Mouse (Mus musculus) forebrain, embryonic 10.5 days (tissue): ENCODE results near the gene Bcas3. TPM values are rescaled to one million over a fixed set of nuclear protein-coding genes. Genes with fewer than 3 reads are reported as not detected.

Experiments used
- DNase-seq: peaks from one replicate; pipeline ENCODE4 v3.0.0-alpha.2; 2017; ENCODE audit warnings: low spot score; ENCODE audit errors: extremely low spot score
- H3K27ac ChIP-seq: fragments of 300-500 bp; sonication (generic); 2 replicates; pipeline ENCODE4 v1.5.1; 2016; ENCODE audit warnings: mild to moderate bottlenecking
- H3K27me3 ChIP-seq: fragments of 300-500 bp; sonication (generic); 2 replicates; pipeline ENCODE4 v1.6.1; 2016; ENCODE audit warnings: mild to moderate bottlenecking; ENCODE audit not compliant: poor library complexity, severe bottlenecking
- H3K36me3 ChIP-seq: fragments of 300-500 bp; sonication (generic); replicated peaks from 2 replicates; pipeline ENCODE4 v1.6.1; 2016; ENCODE audit warnings: mild to moderate bottlenecking, moderate library complexity
- H3K4me1 ChIP-seq: fragments of 300-500 bp; sonication (generic); 2 replicates; pipeline ENCODE4 v1.6.1; 2016
- H3K4me3 ChIP-seq: fragments of 300-500 bp; sonication (generic); 2 replicates; pipeline ENCODE4 v1.5.1; 2016; ENCODE audit warnings: mild to moderate bottlenecking, moderate library complexity
- H3K9me3 ChIP-seq: fragments of 300-500 bp; sonication (generic); 2 replicates; pipeline ENCODE4 v1.6.1; 2016; ENCODE audit warnings: mild to moderate bottlenecking, moderate library complexity
- WGBS: fragments of 180-500 bp; shearing (Covaris S2); methylation state at CpG from one replicate; pipeline ENCODE4 v1.1.7; 2016; 5-methylcytosine and 5-hydroxymethylcytosine counted together
- polyA plus RNA-seq: library from polyadenylated mRNA; unstranded; fragments of >200 nt; fragmentation: Nextera tagmentation; extraction: Ambion mirVana; gene quantifications from 2 replicates; pipeline ENCODE4 v1.2.1, GENCODE M21; 2016

Gene Bcas3
- polyA plus RNA-seq, 1 experiment from 2014 or later: 19.6 TPM

GRCm38 (mm10) chr11:85525979-85526775 is 173.2 kb downstream of the Bcas3 start:
- Histone ChIP-seq H3K4me1 (peaks cover 44% of the 10 kb centered on the region), H3K4me3 (no peak overlapping the region), H3K36me3 (no peaks in the 10 kb centered on the region), H3K27me3 (peaks cover 86% of the 10 kb centered on the region), H3K9me3 (no peaks in the 10 kb centered on the region), H3K27ac (no peak overlapping the region)
- WGBS: 35% methylated on average over 11 of the region's 11 CpGs
- no peak for DNase-seq

GRCm38 (mm10) chr11:85527261-85527660 is 174.3 kb downstream of the Bcas3 start:
- Histone ChIP-seq H3K27me3 (peaks cover 77% of the 10 kb centered on the region), H3K4me3 (no peak overlapping the region), H3K27ac (no peak overlapping the region), H3K9me3 (no peaks in the 10 kb centered on the region), H3K4me1 (peaks cover 50% of the 10 kb centered on the region), H3K36me3 (no peaks in the 10 kb centered on the region)
- DNase-seq: no peak
- 14% methylated on average over 5 of the region's 5 CpGs for WGBS

DNA sequence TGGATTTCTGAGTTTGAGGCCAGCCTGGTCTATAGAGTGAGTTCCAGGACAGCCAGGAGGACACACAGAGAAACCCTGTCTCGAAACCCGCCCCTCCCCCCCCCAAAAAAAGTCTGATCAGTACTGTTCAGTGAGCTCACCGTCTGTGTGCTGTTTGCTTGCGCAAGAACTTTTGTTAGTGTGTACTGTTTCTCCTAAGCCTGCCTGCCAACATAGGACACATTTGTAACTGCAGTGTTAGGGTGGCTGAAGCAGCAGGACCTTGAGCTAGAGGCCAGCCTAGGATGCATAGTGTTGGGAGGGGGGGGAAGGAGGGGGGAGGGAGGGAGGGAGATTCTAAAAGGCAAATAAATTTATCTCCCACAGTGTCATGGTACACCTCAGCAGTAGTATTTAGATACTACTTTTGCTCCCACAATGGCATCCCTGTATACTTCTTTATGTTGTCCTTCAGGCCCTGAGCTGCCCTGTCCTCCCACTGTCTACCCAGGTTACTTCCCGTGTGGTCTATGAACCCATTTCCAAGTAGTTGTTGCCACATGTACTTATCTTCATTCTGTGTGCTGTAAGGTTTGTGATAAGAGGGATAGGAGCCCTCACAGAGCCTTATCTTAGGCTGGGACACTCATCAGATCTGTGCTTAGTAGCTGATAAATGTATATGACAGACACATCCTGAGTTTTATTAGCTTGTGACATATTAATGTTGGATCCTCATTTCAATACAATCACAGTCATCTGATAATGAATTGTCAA is 176.7 kb downstream of the Bcas3 start:
- Histone ChIP-seq H3K27ac (no peak overlapping the region), H3K9me3 (no peaks in the 10 kb centered on the region), H3K36me3 (no peaks in the 10 kb centered on the region), H3K4me1 (peaks cover 35% of the 10 kb centered on the region), H3K4me3 (no peak overlapping the region), H3K27me3 (peaks cover 54% of the 10 kb centered on the region)
- WGBS: 69% methylated on average over 5 of the region's 5 CpGs
- DNase-seq: no peak

GRCm38 (mm10) chr11:85540989-85541388 is 188.0 kb downstream of the Bcas3 start:
- H3K27me3 ChIP-seq: no peaks in the 10 kb centered on the region
- H3K9me3 ChIP-seq: no peaks in the 10 kb centered on the region
- 94% methylated on average over 4 of the region's 4 CpGs for WGBS
- no peaks in the 10 kb centered on the region for H3K4me1 ChIP-seq
- no peak for DNase-seq
- no peak overlapping the region for H3K4me3 ChIP-seq
- no peak overlapping the region for H3K27ac ChIP-seq
- H3K36me3 ChIP-seq: no peaks in the 10 kb centered on the region

- H3K4me3 ChIP-seq: no peak overlapping the region
- no peaks in the 10 kb centered on the region for H3K9me3 ChIP-seq
- no peak overlapping the region for H3K27ac ChIP-seq
- WGBS: 88% methylated on average over 4 of the region's 4 CpGs
- no peak for DNase-seq
- H3K4me1 ChIP-seq: peaks cover 5% of the 10 kb centered on the region; the same call in 1 of the 2 replicates
- no peaks in the 10 kb centered on the region for H3K27me3 ChIP-seq
- H3K36me3 ChIP-seq: no peaks in the 10 kb centered on the region
Observed at GRCm38 (mm10) chr11:85543311-85543710, 190.3 kb downstream of the Bcas3 start.

- 75% methylated on average over 5 of the region's 5 CpGs for WGBS
- Histone ChIP-seq H3K27ac (no peak overlapping the region), H3K9me3 (no peaks in the 10 kb centered on the region), H3K27me3 (no peaks in the 10 kb centered on the region), H3K4me3 (no peak overlapping the region), H3K36me3 (no peaks in the 10 kb centered on the region), H3K4me1 (peaks cover 5% of the 10 kb centered on the region; the same call in 1 of the 2 replicates)
- DNase-seq: no peak
Observed at GRCm38 (mm10) chr11:85545602-85546001, 192.6 kb downstream of the Bcas3 start.

DNA sequence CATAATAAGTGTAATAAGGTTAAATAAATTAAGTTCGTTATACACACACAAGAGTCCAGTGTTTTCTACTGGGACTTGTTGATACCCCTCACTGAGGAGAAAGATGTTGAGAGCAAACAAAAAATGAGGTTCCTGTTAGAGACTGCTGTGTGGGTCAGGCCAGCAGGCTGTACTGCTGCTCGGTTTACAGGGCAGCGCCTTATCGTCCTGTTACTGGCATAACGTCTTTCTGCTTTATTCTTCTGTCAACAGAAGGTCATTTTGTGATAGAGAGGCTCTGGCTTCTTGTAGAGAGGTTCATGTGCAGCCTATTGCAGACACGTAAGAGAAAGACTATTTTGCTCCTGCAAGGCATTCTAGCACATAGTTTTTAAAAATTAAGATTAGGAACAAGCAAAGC is 195.0 kb downstream of the Bcas3 start:
- H3K36me3 ChIP-seq: no peaks in the 10 kb centered on the region
- WGBS: 80% methylated on average over 6 of the region's 6 CpGs
- H3K27me3 ChIP-seq: no peaks in the 10 kb centered on the region
- peaks cover 5% of the 10 kb centered on the region; the same call in 1 of the 2 replicates for H3K4me1 ChIP-seq
- H3K27ac ChIP-seq: no peak overlapping the region
- H3K9me3 ChIP-seq: no peaks in the 10 kb centered on the region
- no peak for DNase-seq
- no peak overlapping the region for H3K4me3 ChIP-seq

GRCm38 (mm10) chr11:85549651-85550050 is 196.7 kb downstream of the Bcas3 start:
- no peak overlapping the region for H3K27ac ChIP-seq
- no peak overlapping the region for H3K4me3 ChIP-seq
- no peaks in the 10 kb centered on the region for H3K27me3 ChIP-seq
- no peaks in the 10 kb centered on the region for H3K9me3 ChIP-seq
- no peaks in the 10 kb centered on the region for H3K36me3 ChIP-seq
- DNase-seq: no peak
- WGBS: 82% methylated on average over 3 of the region's 3 CpGs
- peaks cover 5% of the 10 kb centered on the region; the same call in 1 of the 2 replicates for H3K4me1 ChIP-seq

GRCm38 (mm10) chr11:85555066-85555465 is 202.1 kb downstream of the Bcas3 start:
- Histone ChIP-seq H3K27ac (no peak overlapping the region), H3K4me1 (peaks cover 9% of the 10 kb centered on the region), H3K4me3 (no peak overlapping the region), H3K36me3 (no peaks in the 10 kb centered on the region), H3K9me3 (no peaks in the 10 kb centered on the region), H3K27me3 (no peaks in the 10 kb centered on the region)
- WGBS: 85% methylated on average over 1 of the region's 1 CpGs
- no peak for DNase-seq

- Histone ChIP-seq H3K4me3 (no peak overlapping the region), H3K4me1 (peaks cover 9% of the 10 kb centered on the region), H3K27ac (no peak overlapping the region), H3K27me3 (no peaks in the 10 kb centered on the region), H3K36me3 (no peaks in the 10 kb centered on the region), H3K9me3 (no peaks in the 10 kb centered on the region)
- WGBS: 76% methylated on average over 2 of the region's 2 CpGs
- no peak for DNase-seq
Observed at GRCm38 (mm10) chr11:85555721-85556120, 202.8 kb downstream of the Bcas3 start.

DNA sequence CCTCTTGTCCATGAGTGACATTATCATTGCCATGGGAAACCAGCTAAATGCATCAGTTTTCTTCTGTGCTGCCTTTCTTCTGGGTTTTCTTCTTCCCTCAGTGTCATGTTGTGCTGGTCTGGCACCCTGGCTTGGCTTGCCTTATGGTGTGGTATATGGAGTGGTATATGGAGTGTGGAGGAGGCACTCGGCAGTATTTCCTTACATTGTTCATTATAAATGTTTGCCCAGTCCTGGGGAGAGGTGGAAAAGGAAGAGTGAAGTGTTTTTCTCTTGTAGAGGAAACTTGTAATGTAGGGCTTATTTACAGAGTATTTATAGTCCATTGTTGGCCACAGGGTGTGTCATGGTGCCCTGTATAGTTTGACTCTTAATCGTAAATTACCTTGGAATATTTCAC is 212.1 kb downstream of the Bcas3 start:
- Histone ChIP-seq H3K4me1 (peaks cover 26% of the 10 kb centered on the region), H3K27me3 (peaks cover 4% of the 10 kb centered on the region; the same call in 1 of the 2 replicates), H3K36me3 (no peaks in the 10 kb centered on the region), H3K27ac (no peak overlapping the region), H3K4me3 (no peak overlapping the region), H3K9me3 (no peaks in the 10 kb centered on the region)
- WGBS: 93% methylated on average over 2 of the region's 2 CpGs
- no peak for DNase-seq

- H3K27me3 ChIP-seq: peaks cover 4% of the 10 kb centered on the region; the same call in 1 of the 2 replicates
- WGBS: 45% methylated on average over 3 of the region's 3 CpGs
- no peaks in the 10 kb centered on the region for H3K36me3 ChIP-seq
- peak overlapping the region; percentile 66; the same call in 1 of the 2 replicates for H3K27ac ChIP-seq
- H3K4me1 ChIP-seq: peaks cover 70% of the 10 kb centered on the region
- DNase-seq: no peak
- no peaks in the 10 kb centered on the region for H3K9me3 ChIP-seq
- H3K4me3 ChIP-seq: no peak overlapping the region
Observed at GRCm38 (mm10) chr11:85571040-85571439, 218.1 kb downstream of the Bcas3 start.

DNA sequence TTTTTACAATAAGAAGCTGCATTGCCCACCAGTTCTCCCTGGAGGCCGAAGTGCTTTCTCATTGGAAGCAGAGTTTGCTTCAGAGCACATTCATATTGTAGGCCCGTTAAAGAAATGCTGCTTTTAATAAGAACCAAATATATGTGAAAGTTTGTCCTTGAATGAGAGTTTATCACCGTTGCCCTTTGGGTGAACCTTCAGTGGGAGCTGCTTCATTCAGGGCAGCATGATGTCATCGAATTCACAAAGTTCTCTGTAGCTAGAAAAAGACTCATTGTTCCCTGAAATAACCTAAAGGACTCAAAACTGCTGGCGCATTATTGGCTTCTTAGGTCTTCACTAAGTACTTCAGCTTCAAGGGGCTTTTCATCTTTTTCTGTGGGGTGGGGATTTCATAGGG is 219.0 kb downstream of the Bcas3 start:
- WGBS: 31% methylated on average over 5 of the region's 5 CpGs
- H3K27ac ChIP-seq: peak overlapping the region; percentile 66

More for the DNA sequence above, 219.0 kb downstream of the Bcas3 start:
- Histone ChIP-seq H3K4me3 (no peak overlapping the region), H3K9me3 (no peaks in the 10 kb centered on the region), H3K4me1 (peaks cover 61% of the 10 kb centered on the region), H3K27me3 (peaks cover 4% of the 10 kb centered on the region; the same call in 1 of the 2 replicates), H3K36me3 (no peaks in the 10 kb centered on the region)
- DNase-seq: no peak
